Mouse (Mus musculus): ENCODE results near the gene Bicdl1. TPM values are rescaled to one million over a fixed set of nuclear protein-coding genes. Genes with fewer than 3 reads are reported as not detected.
A peak's percentile ranks its signal among the peaks of the same experiment; 100 is the strongest.

Gene Bicdl1
- 21.1 and 21.5 TPM in 2 replicates for polyA plus RNA-seq (2016; fragmentation: Nextera tagmentation; extraction: Ambion mirVana)

DNA sequence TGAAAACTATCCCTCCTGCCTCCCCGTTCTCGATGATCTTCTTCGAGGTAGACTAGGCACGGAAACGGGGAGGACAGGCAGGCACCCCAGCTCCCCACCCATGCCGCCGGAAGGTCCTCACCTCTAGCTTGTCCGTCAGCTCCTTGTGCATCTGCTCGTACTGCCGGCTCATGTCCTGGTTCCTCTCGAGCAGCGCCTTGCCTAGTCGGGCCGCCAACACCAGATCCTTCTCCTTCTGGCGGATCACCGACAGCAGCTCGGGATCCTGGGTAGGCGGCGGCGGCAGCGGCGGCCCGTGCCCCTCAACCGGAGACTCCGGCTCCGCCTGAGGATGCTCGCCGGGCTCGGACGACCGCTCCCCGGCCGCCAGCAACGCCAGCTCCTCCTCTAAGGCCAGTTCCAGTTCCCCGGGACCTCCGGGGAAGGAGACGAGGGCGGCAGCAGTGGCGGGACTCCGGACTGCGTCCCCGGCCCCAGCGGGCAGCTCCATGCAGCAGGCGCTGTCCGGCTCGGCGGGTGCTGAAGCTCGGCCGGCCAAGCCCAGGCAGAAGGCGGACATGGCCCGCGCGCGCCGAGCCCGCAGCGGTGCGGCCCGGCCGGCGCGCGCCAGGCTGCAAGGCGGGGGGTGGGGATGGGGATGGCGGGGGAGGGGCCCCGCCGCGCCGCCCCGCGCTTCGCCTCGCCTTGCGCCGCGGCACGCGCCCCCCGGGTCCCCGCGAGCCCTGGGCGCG is at the start of gene Bicdl1:
Gene Bicdl1 (minus strand): TSS at position 621 of the 731 bp plus-strand sequence.
- under 1% methylated on average over 72 of the region's 83 CpGs for WGBS
- peak within 1 kb of the TSS; percentile 79 for H3K9ac ChIP-seq
- H3K4me2 ChIP-seq (replicated peaks), result peak within 1 kb of the TSS; percentile 95
- peak within 1 kb of the TSS; percentile 72 for H3K4me3 ChIP-seq
- peak; percentile 37; the same call in 1 of the 2 replicates for ATAC-seq (ENCODE audit: low FRiP score, low read depth)
- peaks cover 7% of the 10 kb centered on the region; the same call in 1 of the 2 replicates for H3K4me1 ChIP-seq
- no peaks in the 10 kb centered on the region for H3K9me3 ChIP-seq
- H3K27ac ChIP-seq, result peak within 1 kb of the TSS; percentile 84
- H3K36me3 ChIP-seq, result no peaks in the 10 kb centered on the region
- peaks cover 13% of the 10 kb centered on the region for H3K27me3 ChIP-seq (replicated peaks)

GRCm38 (mm10) chr5:115776911-115777310 is 45.5 kb upstream of the Bicdl1 start:
- Histone ChIP-seq H3K36me3 (no peaks in the 10 kb centered on the region), H3K9me3 (no peaks in the 10 kb centered on the region), H3K4me1 (no peaks in the 10 kb centered on the region), H3K27me3 (replicated peaks) (no peaks in the 10 kb centered on the region), H3K9ac (no peak overlapping the region), H3K4me3 (no peak overlapping the region), H3K4me2 (replicated peaks) (no peak overlapping the region), H3K27ac (no peak overlapping the region)
- no peak for ATAC-seq (ENCODE audit: low FRiP score, low read depth)
- WGBS, result 67% methylated on average over 4 of the region's 4 CpGs

GRCm38 (mm10) chr5:115775350-115775749 is 43.9 kb upstream of the Bicdl1 start:
- no peak overlapping the region for H3K27ac ChIP-seq
- 77% methylated on average over 4 of the region's 4 CpGs for WGBS

GRCm38 (mm10) chr5:115770048-115770447 is 38.6 kb upstream of the Bicdl1 start:
- Histone ChIP-seq H3K4me1 (no peaks in the 10 kb centered on the region), H3K4me3 (no peak overlapping the region), H3K9ac (no peak overlapping the region), H3K27ac (no peak overlapping the region), H3K27me3 (replicated peaks) (no peaks in the 10 kb centered on the region), H3K9me3 (peaks cover 6% of the 10 kb centered on the region; the same call in 1 of the 2 replicates), H3K4me2 (replicated peaks) (no peak overlapping the region), H3K36me3 (no peaks in the 10 kb centered on the region)
- 91% methylated on average over 4 of the region's 4 CpGs for WGBS
- ATAC-seq (ENCODE audit: low FRiP score, low read depth), result no peak

More at GRCm38 (mm10) chr5:115775350-115775749, 43.9 kb upstream of the Bicdl1 start:
- Histone ChIP-seq H3K4me1 (no peaks in the 10 kb centered on the region), H3K9me3 (0 out of 2 replicates have a peak, but pooled peaks cover under 1% of the 10 kb centered on the region), H3K27me3 (replicated peaks) (no peaks in the 10 kb centered on the region), H3K4me3 (no peak overlapping the region), H3K4me2 (replicated peaks) (no peak overlapping the region), H3K9ac (no peak overlapping the region), H3K36me3 (no peaks in the 10 kb centered on the region)
- no peak for ATAC-seq (ENCODE audit: low FRiP score, low read depth)

GRCm38 (mm10) chr5:115769116-115769515 is 37.7 kb upstream of the Bicdl1 start:
- peaks cover 6% of the 10 kb centered on the region; the same call in 1 of the 2 replicates for H3K9me3 ChIP-seq
- H3K4me1 ChIP-seq, result no peaks in the 10 kb centered on the region
- H3K36me3 ChIP-seq, result no peaks in the 10 kb centered on the region
- no peaks in the 10 kb centered on the region for H3K27me3 ChIP-seq (replicated peaks)
- no peak overlapping the region for H3K27ac ChIP-seq
- no peak for ATAC-seq (ENCODE audit: low FRiP score, low read depth)
- 91% methylated on average over 4 of the region's 4 CpGs for WGBS
- no peak overlapping the region for H3K9ac ChIP-seq
- H3K4me2 ChIP-seq (replicated peaks), result no peak overlapping the region
- no peak overlapping the region for H3K4me3 ChIP-seq

DNA sequence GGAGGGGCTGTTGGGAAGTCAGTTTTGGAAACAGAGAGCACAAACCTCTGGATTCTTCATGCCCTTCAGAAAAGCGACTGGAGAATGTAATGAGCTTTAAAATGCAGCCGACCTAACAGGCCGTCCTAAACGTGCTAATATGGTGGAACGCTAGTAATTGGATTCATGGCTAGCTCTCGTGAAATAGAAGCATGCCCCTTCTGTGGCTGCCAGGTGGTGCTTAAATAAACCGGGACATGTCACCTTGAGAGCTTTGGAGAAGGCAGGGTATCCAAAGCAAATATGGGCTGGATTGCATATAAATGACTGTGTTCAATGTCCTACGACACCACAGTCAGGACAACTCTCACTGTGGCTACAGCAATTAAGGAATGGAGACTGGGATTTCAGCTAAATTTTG is 35.4 kb upstream of the Bicdl1 start:
- H3K4me2 ChIP-seq (replicated peaks), result no peak overlapping the region
- H3K4me3 ChIP-seq, result no peak overlapping the region
- no peak for ATAC-seq (ENCODE audit: low FRiP score, low read depth)
- no peaks in the 10 kb centered on the region for H3K27me3 ChIP-seq (replicated peaks)
- no peaks in the 10 kb centered on the region for H3K4me1 ChIP-seq
- H3K36me3 ChIP-seq, result no peaks in the 10 kb centered on the region
- no peak overlapping the region for H3K9ac ChIP-seq
- H3K27ac ChIP-seq, result no peak overlapping the region
- peaks cover 6% of the 10 kb centered on the region; the same call in 1 of the 2 replicates for H3K9me3 ChIP-seq
- 71% methylated on average over 8 of the region's 8 CpGs for WGBS

GRCm38 (mm10) chr5:115763981-115764380 is 32.6 kb upstream of the Bicdl1 start:
- no peaks in the 10 kb centered on the region for H3K9me3 ChIP-seq
- H3K27me3 ChIP-seq (replicated peaks), result no peaks in the 10 kb centered on the region
- H3K27ac ChIP-seq, result no peak overlapping the region
- no peaks in the 10 kb centered on the region for H3K36me3 ChIP-seq
- no peaks in the 10 kb centered on the region for H3K4me1 ChIP-seq
- H3K4me3 ChIP-seq, result no peak overlapping the region
- no peak overlapping the region for H3K4me2 ChIP-seq (replicated peaks)
- no peak overlapping the region for H3K9ac ChIP-seq
- WGBS, result 87% methylated on average over 2 of the region's 2 CpGs
- no peak for ATAC-seq (ENCODE audit: low FRiP score, low read depth)

GRCm38 (mm10) chr5:115760903-115761302 is 29.5 kb upstream of the Bicdl1 start:
- H3K9ac ChIP-seq, result no peak overlapping the region
- 67% methylated on average over 11 of the region's 11 CpGs for WGBS
- no peak overlapping the region for H3K4me2 ChIP-seq (replicated peaks)
- ATAC-seq (ENCODE audit: low FRiP score, low read depth), result no peak
- no peaks in the 10 kb centered on the region for H3K36me3 ChIP-seq
- H3K27ac ChIP-seq, result no peak overlapping the region
- no peaks in the 10 kb centered on the region for H3K9me3 ChIP-seq
- no peak overlapping the region for H3K4me3 ChIP-seq
- H3K27me3 ChIP-seq (replicated peaks), result no peaks in the 10 kb centered on the region
- H3K4me1 ChIP-seq, result no peaks in the 10 kb centered on the region

DNA sequence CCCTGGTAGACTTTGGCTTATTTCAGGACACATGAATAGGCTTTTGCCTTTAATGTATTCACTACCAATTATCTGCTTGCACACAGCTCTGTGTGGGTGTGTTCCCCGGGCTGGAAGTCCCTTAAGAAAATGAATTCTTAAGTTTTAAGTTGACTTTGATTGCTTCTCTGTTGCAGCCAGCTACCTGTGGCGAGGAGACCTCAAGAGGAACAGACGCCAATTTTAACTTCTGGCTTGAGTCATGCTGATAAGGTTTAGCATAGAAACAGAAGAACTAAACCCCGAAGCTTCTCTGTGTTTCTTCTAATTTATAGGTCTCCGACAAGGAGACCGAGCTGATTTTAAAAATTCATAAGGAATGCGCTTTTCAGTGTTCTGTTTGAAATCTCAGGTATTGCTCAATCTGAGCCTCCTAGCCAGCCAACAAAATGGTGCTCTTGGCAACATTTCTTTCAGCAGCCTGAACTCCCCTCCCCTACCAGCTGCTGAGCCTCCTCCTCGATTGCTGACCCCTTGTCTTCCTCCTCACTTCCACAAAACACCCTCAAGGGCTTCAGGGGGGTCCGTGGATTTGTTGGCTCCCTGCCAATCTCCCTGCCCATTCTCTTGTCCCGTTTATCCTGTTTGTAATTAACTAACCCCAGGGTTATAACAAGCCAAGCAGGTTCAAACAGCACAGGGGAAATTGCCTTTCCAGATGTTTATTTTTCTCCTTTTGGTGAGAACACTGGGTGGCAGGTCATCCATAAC is 27.2 kb upstream of the Bicdl1 start:
- no peak overlapping the region for H3K4me3 ChIP-seq
- H3K4me1 ChIP-seq, result no peaks in the 10 kb centered on the region; the same call in 1 of the 2 replicates
- WGBS, result 65% methylated on average over 10 of the region's 10 CpGs
- H3K4me2 ChIP-seq (replicated peaks), result no peak overlapping the region
- no peak for ATAC-seq (ENCODE audit: low FRiP score, low read depth)
- no peaks in the 10 kb centered on the region for H3K27me3 ChIP-seq (replicated peaks)
- no peaks in the 10 kb centered on the region for H3K36me3 ChIP-seq
- no peaks in the 10 kb centered on the region for H3K9me3 ChIP-seq
- no peak overlapping the region for H3K9ac ChIP-seq
- H3K27ac ChIP-seq, result no peak overlapping the region

DNA sequence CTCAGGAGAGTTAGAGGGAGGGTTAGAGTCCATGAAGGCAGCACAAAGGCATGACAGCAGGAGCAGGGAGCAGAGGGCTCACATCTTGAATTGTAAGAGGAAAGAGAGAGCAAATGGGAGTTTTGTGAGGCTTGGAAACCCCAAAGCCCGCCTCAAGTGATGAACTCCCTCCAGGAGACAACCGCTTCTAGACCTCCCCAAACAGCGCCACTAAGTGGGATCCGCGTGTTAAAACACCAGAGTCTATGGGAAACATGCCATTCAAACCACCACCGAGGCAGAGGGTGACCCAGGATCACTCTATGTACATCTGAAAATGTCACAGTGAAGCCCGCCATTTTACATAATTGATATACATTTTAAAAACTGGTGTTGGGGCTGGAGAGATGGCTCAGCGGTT is 26.1 kb upstream of the Bicdl1 start:
- ATAC-seq (ENCODE audit: low FRiP score, low read depth), result no peak
- Histone ChIP-seq H3K9ac (no peak overlapping the region), H3K4me1 (no peaks in the 10 kb centered on the region; the same call in 1 of the 2 replicates), H3K9me3 (no peaks in the 10 kb centered on the region), H3K36me3 (no peaks in the 10 kb centered on the region), H3K27me3 (replicated peaks) (no peaks in the 10 kb centered on the region), H3K27ac (no peak overlapping the region), H3K4me3 (no peak overlapping the region), H3K4me2 (replicated peaks) (no peak overlapping the region)
- 84% methylated on average over 8 of the region's 8 CpGs for WGBS

- H3K36me3 ChIP-seq, result no peaks in the 10 kb centered on the region
- WGBS, result 55% methylated on average over 6 of the region's 7 CpGs
Observed at GRCm38 (mm10) chr5:115755501-115755900, 24.1 kb upstream of the Bicdl1 start.

DNA sequence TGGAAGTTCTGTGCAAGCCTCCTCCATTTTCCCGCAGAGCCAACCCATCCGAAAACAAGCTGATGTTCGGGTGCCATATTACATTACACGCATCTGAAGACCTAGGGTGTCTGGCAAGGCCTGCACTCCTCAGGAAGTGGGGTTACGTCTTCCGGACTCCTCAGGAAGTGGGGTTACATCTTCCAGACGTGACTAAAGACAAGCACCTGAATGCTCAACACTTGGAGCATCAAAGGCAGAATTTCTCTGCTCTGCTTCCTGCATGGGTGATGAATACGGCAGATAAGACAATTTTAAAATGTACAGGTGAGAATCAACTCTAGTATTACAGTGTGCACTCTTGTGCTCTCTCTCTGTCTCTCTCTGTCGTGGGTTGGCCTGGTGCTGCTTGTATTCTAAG is 23.4 kb upstream of the Bicdl1 start:
- H3K4me3 ChIP-seq, result no peak overlapping the region
- 89% methylated on average over 9 of the region's 9 CpGs for WGBS
- no peaks in the 10 kb centered on the region for H3K27me3 ChIP-seq (replicated peaks)
- no peaks in the 10 kb centered on the region for H3K36me3 ChIP-seq
- no peaks in the 10 kb centered on the region for H3K9me3 ChIP-seq
- H3K4me2 ChIP-seq (replicated peaks), result no peak overlapping the region
- ATAC-seq (ENCODE audit: low FRiP score, low read depth), result no peak
- no peaks in the 10 kb centered on the region; the same call in 1 of the 2 replicates for H3K4me1 ChIP-seq
- H3K27ac ChIP-seq, result no peak overlapping the region
- no peak overlapping the region for H3K9ac ChIP-seq

More at GRCm38 (mm10) chr5:115755501-115755900, 24.1 kb upstream of the Bicdl1 start:
- no peaks in the 10 kb centered on the region; the same call in 1 of the 2 replicates for H3K4me1 ChIP-seq
- H3K27ac ChIP-seq, result no peak overlapping the region
- H3K9ac ChIP-seq, result no peak overlapping the region
- no peak overlapping the region for H3K4me3 ChIP-seq
- ATAC-seq (ENCODE audit: low FRiP score, low read depth), result no peak
- H3K9me3 ChIP-seq, result no peaks in the 10 kb centered on the region
- H3K27me3 ChIP-seq (replicated peaks), result no peaks in the 10 kb centered on the region
- no peak overlapping the region for H3K4me2 ChIP-seq (replicated peaks)

All from neural tube, embryonic 12.5 days (tissue).